Mouse (Mus musculus): ENCODE data around the gene Mgrn1.

Mgrn1 gene

GRCm38 (mm10) chr16:4878192-4878885 lies 7.7 kb upstream of the Mgrn1 start:
- no peak for DNase-seq (ENCODE audit: low read depth, low spot score)

DNA sequence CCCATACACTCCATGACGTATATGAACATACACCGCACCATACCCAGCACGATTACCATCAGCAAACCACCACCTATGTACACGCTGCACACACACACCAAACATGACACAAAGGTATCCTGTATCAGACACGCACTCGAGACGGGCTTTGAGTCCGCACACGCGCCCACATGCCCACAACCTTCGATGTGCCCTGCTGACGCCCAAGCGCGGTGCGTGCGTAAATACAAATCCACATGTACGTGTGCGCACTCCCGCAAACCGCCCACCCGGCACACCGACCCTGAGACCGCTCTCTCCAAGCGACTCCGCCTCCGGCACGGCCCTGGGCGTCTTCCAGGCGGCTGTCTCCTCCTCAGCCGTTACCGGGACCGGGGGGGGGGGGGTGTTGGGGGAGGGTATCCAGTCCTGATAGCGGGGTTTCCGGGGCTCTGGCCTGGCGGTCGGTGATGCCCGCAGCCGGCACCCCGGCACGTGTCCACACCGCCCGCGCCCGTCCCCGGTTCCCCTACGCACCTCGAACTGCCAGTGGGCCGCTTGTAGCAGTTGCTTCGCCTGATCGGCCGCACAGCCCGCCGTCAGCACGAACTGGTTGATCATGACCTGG lies 6.8 kb upstream of the Mgrn1 start:
- DNase-seq (ENCODE audit: low read depth, low spot score) = peak; percentile 39

DNA sequence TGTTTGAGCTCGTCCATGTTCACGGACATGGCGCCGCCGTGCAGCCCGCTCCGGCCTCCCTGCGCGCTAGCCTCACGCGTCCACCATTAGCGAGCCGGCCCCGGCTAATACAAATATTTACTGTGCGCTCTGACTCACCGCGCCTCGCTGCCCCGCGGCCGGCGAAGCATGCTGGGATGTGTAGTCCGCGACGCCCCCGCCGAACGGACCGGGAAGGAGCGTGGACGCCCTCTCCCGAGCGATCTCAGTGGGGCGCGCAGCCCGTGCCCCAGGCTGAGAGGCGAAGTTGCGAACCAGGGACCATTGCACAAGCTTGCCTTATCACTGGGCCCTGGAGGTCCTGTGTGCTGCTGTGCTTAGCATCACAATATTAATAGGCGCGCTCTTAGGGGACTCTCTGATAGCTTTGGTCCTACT lies 6.3 kb upstream of the Mgrn1 start:
- DNase-seq (ENCODE audit: low read depth, low spot score) = peak; percentile 69

DNA sequence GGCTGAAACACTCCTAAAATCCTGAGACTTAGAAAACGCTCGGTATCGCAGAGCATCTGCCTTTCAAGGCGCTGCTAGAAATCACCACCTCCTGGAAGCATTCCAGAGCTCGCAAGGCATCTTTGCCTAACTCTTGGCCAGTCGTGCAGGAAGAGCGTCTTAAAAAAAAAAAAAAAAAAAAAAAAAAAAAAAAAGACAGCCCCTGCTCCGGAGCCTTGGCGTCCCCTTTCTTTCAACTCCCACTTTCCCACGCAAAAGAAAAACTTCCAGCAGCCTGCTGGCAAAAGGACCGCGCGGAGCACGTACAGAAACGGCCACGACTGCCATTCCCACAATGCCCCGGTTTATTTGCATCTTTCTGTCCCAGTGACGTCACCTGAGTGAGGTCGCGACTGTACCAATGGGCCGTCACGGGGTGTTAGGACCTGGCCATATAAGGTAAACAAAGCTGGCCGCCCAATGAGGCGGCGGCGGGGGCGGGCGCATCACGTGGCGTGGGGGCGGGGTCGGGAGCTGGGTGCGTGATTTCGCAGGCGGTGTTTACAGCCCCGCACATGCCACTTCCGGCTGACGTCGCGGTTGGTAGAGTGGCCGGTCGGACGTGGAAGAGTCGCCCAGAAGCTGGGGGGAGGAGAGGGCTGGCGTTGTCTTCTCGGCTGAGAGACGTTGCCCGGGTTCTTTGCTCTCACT lies 5.8 kb upstream of the Mgrn1 start, which contains the start of gene Ubald1:
TSS of gene Ubald1 (minus strand) at position 180 of the 690 bp plus-strand sequence.
- peak; percentile 100 for DNase-seq (ENCODE audit: low read depth, low spot score)

GRCm38 (mm10) chr16:4881400-4882351 lies 4.4 kb upstream of the Mgrn1 start:
- DNase-seq (ENCODE audit: low read depth, low spot score) = peak; percentile 49

DNA sequence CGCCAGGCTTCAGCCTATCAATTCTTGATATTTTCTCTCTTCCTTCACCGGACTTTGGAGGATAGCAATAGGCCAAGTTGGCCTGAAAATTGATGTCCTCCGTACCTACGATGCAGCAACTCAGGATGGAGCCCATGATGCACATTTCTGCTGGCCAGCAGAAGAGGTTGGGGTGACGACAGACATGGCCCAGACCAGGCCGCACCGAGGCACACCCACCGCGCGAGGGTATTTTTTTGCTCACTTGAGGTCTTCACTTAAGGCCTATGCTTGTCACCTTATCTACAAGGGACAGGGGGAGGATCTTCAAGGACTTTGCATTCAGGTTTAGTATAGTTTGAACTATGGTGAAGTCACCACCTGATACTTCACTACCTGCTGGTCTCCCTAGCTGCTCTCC lies 1.1 kb upstream of the Mgrn1 start:
- no peak for DNase-seq (ENCODE audit: low read depth, low spot score)

DNA sequence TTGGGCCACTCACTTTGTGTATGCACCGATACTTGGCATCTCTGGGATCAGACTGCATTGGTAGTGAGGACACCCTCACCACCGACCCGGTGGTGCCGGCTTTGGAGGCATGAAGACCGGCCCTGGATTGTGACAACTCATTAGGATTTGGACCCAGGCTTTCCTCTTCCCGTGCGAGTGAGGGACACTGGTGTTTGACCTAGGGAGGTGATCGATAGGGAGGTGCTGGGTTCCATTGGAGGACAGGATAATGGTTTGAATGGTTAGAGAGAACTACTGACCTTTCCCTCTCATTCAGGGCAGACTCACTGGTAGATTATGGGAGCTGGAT lies 606 bp downstream of the Mgrn1 start:
- no peak for DNase-seq (ENCODE audit: low read depth, low spot score)

DNA sequence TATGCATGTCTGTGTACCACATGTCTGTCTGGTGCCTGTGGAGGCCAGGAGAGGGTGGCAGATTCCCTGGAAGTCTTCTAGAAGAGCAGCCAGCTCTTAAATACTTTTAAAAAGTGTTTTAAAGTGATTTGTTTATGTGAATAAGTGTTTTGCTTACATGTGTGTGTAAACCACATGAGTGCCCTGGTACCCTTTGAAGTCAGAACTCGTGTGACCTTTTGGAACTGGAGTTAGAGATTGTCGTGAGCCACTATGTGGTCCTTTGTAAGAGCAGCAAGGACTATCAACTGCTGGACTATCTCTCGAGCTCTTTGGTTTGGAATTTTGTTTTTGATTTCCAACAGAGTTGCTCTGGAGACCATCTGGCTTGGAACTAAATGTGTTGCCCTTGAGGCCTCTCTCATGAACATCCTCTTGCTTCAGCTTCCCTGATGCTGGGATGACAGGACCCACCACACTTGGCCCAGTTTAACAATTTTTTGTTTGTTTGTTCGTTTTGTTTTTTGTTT lies 4.2 kb downstream of the Mgrn1 start:
- no peak for DNase-seq (ENCODE audit: low read depth, low spot score)

DNA sequence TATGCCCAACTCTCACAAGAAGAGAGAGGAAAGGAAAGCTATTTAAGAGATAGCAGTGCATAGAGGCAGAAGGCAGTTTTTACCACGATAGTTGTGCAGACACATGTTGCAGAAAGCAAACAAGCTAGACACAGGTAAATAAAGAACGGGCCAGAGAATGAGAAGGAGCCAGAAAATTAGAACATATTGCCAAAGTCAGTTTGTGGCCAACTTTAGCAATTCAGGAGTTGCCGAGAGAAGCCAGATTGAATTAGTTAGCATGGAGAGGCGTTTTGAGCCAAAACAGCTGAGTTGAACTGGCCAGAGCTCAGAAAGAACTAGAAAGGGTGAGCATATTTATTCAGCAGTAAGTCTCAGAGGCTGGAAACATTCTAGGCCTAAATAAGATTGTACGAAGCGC lies 6.1 kb downstream of the Mgrn1 start:
- no peak for DNase-seq (ENCODE audit: low read depth, low spot score)

DNA sequence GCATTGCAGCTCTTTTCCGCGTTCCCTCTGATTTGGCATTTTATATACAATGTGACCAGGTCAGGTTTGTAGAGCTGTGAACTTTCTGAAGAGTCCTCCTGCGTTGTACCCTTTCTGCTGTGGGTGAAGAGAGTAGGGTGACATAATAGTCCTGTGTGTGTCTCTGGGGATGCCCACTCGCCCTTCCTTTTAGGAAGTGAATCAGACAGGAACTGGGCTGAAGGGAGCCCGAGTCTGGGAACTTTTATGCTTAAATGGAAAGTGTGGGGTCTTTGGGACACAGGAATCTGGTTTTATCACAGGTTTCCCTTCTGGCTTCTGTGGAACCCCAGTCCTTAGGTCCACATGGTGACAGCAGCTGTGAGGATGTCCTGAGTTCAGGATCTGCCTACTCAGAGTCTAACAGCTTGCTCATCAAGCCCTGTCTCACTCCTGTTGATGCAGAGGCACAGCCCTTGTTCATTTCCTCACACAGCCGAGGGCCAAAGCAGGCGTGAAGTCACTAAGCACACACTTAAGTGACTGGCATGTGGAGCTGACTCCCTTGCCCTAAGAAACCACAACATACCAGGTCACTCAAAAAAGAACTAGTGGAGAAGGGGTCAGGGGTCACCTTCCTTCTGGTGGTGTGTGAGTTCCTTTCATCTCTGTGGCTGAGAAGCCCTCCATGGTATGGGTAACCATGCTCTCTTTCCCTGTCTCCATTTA lies 8.3 kb downstream of the Mgrn1 start:
- no peak for DNase-seq (ENCODE audit: low read depth, low spot score)

DNA sequence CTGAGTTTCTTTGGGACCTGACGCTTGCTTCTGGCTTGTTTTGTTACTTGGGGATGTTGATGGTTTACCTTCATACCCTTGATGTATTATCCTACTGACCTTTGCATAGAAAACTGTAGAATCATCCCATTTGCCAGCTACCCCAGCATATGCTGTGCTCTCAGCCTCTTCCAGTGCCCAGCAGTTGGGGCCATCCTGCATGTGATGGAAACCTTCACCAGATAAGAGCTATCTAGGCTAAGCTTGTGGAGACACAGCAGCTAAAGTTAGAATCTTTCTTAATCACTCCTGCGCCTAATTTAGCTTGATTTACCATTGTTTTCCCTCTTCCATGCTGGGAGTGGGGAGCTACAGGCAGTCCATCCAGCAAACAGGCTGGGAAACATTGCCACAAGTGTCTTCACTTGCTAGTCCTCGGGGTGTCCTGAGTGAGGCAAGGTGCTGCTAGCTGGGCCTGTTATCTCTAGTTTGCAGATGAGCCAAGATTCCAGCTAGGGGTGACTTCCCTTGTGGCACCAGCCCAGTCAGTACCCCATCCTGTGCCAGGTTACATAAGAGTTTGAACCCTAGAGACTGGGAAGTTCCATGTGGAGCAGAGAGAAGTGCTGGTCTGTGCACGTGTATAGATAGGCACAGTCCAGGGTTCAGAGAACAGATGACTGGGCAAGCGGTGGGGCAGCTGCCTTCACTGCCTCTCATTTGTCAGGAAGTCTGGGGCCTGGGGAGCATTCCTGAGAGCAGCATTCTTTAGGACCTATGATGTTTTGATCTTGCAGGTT lies 10.4 kb downstream of the Mgrn1 start:
- DNase-seq (ENCODE audit: low read depth, low spot score) = no peak

GRCm38 (mm10) chr16:4897146-4897730 lies 11.2 kb downstream of the Mgrn1 start:
- DNase-seq (ENCODE audit: low read depth, low spot score) = peak; percentile 82

- no peak for DNase-seq (ENCODE audit: low read depth, low spot score)
These were observed 12.8 kb downstream of the Mgrn1 start for GRCm38 (mm10) chr16:4898881-4899280.

GRCm38 (mm10) chr16:4899711-4900110 lies 13.7 kb downstream of the Mgrn1 start:
- no peak for DNase-seq (ENCODE audit: low read depth, low spot score)

GRCm38 (mm10) chr16:4901167-4901566 lies 15.1 kb downstream of the Mgrn1 start:
- DNase-seq (ENCODE audit: low read depth, low spot score) = peak; percentile 27

GRCm38 (mm10) chr16:4902390-4902789 lies 16.3 kb downstream of the Mgrn1 start:
- no peak for DNase-seq (ENCODE audit: low read depth, low spot score)

GRCm38 (mm10) chr16:4903491-4904102 lies 17.5 kb downstream of the Mgrn1 start:
- no peak for DNase-seq (ENCODE audit: low read depth, low spot score)

GRCm38 (mm10) chr16:4904878-4905277 lies 18.8 kb downstream of the Mgrn1 start:
- no peak for DNase-seq (ENCODE audit: low read depth, low spot score)

DNA sequence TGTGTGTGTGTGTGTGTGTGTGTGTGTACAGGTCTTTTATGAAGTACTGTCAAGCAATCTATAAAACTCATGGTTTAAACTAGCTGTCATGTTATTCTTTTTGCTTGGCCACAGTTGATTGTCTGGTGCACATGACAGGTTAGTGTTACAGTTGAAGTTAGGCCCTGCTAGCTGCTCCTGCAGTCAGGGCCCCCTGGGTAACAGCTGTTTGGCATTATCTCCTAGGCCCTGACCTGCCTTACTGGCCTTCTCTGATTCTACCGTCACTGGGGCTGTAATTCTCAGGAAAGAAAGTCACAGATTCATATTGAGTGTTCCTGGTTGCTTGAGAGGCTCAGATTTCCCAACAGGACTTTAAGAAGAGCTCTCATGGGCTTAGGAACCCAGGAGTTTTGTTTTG lies 19.5 kb downstream of the Mgrn1 start:
- DNase-seq (ENCODE audit: low read depth, low spot score) = no peak

Data from ES-CJ7 (cell line).